Mouse (Mus musculus): Measurements from ENCODE around the gene Dhx34.

GRCm38 (mm10) chr7:16263015-16263787 lies 41.4 kb upstream of the Dhx34 start:
- TF ChIP-seq POLR2A (IDR thresholded peaks at IDR 0.05; ENCODE audit: borderline replicate concordance, extremely low read depth, low read depth, low read length) = no peak
- peak; percentile 63 for TF ChIP-seq CTCF (IDR thresholded peaks at IDR 0.05; ENCODE audit: insufficient read depth, low read length)

Data from lung, adult 2 months (tissue).